In genomic region chr2:150904936-150905450, GRCm38 (mm10) we compare ENCODE assay signal across 8 mouse cellular contexts. TPM values are rescaled to one million over a fixed set of nuclear protein-coding genes. Genes with fewer than 3 reads are reported as not detected.
DNase-seq lines count a peak whose midpoint lies in the region; ATAC-seq and TF ChIP-seq lines count a peak whose summit lies in the region.

Gins1 (plus strand) TSS chr2:150905400.

- peak; percentile 14 for TF ChIP-seq CTCF in lung, postnatal 0 days (IDR thresholded peaks at IDR 0.05)
- TF ChIP-seq CTCF in olfactory bulb, adult 2 months (IDR thresholded peaks at IDR 0.05; ENCODE audit: insufficient read depth, low read depth, low read length): no peak

- H3K36me3 ChIP-seq in lung, postnatal 0 days (ENCODE audit: insufficient read depth, low read length): no peaks in the 10 kb centered on the region
- H3K36me3 ChIP-seq in erythroblast, embryonic 14.5 days (ENCODE audit: control insufficient read depth): peaks cover 3% of the 10 kb centered on the region
- H3K36me3 ChIP-seq in limb, embryonic 13.5 days: peaks cover 6% of the 10 kb centered on the region

- H3K9me3 ChIP-seq in lung, postnatal 0 days (ENCODE audit: low read length): no peaks in the 10 kb centered on the region
- no peaks in the 10 kb centered on the region for H3K9me3 ChIP-seq in erythroblast, embryonic 14.5 days (ENCODE audit: control insufficient read depth, low read length)
- H3K9me3 ChIP-seq in limb, embryonic 13.5 days: no peaks in the 10 kb centered on the region

- H3K27ac ChIP-seq in lung, postnatal 0 days (ENCODE audit: low read length): peak within 1 kb of the TSS; percentile 94
- peak within 1 kb of the TSS; percentile 89 for H3K27ac ChIP-seq in limb, embryonic 13.5 days
- H3K27ac ChIP-seq in olfactory bulb, adult 2 months (ENCODE audit: insufficient read depth, low read depth, low read length): peak within 1 kb of the TSS; percentile 81

- 37% methylated on average over 9 of the region's 9 CpGs for WGBS in lung, postnatal 0 days
- WGBS in limb, embryonic 13.5 days: 40% methylated on average over 9 of the region's 9 CpGs
- 35% methylated on average over 9 of the region's 9 CpGs for WGBS in olfactory bulb, adult 2 months

- no peaks in the 10 kb centered on the region for H3K27me3 ChIP-seq in lung, postnatal 0 days (replicated peaks; ENCODE audit: insufficient read depth, low read length)
- H3K27me3 ChIP-seq in erythroblast, embryonic 14.5 days (ENCODE audit: control insufficient read depth): no peaks in the 10 kb centered on the region
- no peaks in the 10 kb centered on the region for H3K27me3 ChIP-seq in limb, embryonic 13.5 days

- H3K9ac ChIP-seq in lung, postnatal 0 days (replicated peaks; ENCODE audit: low read depth): peak within 1 kb of the TSS; percentile 78
- H3K9ac ChIP-seq in limb, embryonic 13.5 days: peak within 1 kb of the TSS; percentile 94

- TF ChIP-seq EP300 in lung, postnatal 0 days (IDR thresholded peaks at IDR 0.05): no peak

- ATAC-seq in lung, postnatal 0 days: no peak; the same call in 1 of the 2 replicates
- ATAC-seq in limb, embryonic 13.5 days (ENCODE audit: low FRiP score, low read depth): no peak

- no peak for TF ChIP-seq POLR2A in olfactory bulb, adult 2 months (IDR thresholded peaks at IDR 0.05; ENCODE audit: insufficient read depth, low read depth, low read length)

- H3K4me3 ChIP-seq in lung, postnatal 0 days (ENCODE audit: low read depth, low read length): peak within 1 kb of the TSS; percentile 81
- H3K4me3 ChIP-seq in erythroblast, embryonic 14.5 days (replicated peaks): peak within 1 kb of the TSS; percentile 88
- peak within 1 kb of the TSS; percentile 92 for H3K4me3 ChIP-seq in limb, embryonic 13.5 days
- H3K4me3 ChIP-seq in olfactory bulb, adult 2 months (ENCODE audit: insufficient read depth, low read depth, low read length): peak within 1 kb of the TSS; percentile 92

- DNase-seq in lung, postnatal 0 days (ENCODE audit: low spot score): no peak
- DNase-seq in lung, postnatal 10 days: no peak
- DNase-seq in layer of hippocampus, adult 9-11 months: no peak
- no peak for DNase-seq in embryo, embryonic 11 days
- DNase-seq in embryo, embryonic 10 days (ENCODE audit: low spot score): no peak

- H3K4me1 ChIP-seq in lung, postnatal 0 days (ENCODE audit: insufficient read depth, low read depth, low read length): no peaks in the 10 kb centered on the region; the same call in 1 of the 2 replicates
- peaks cover 42% of the 10 kb centered on the region for H3K4me1 ChIP-seq in erythroblast, embryonic 14.5 days (ENCODE audit: control insufficient read depth)
- H3K4me1 ChIP-seq in limb, embryonic 13.5 days: peaks cover 20% of the 10 kb centered on the region
- H3K4me1 ChIP-seq in olfactory bulb, adult 2 months (ENCODE audit: control insufficient read depth, insufficient read depth, low read length): 0 out of 2 replicates have a peak, but pooled peaks cover 2% of the 10 kb centered on the region

- H3K4me2 ChIP-seq in lung, postnatal 0 days (replicated peaks; ENCODE audit: low read depth, low read length): peak within 1 kb of the TSS; percentile 97
- peak within 1 kb of the TSS; percentile 91 for H3K4me2 ChIP-seq in limb, embryonic 13.5 days (replicated peaks)

RNA-seq across cellular contexts. Expression of gene Gins1, which starts in this region (rescaled TPM):
- polyA plus RNA-seq in lung, postnatal 0 days (2015; fragmentation: Nextera tagmentation; extraction: Ambion mirVana): 4.4 and 6.1 TPM in 2 replicates
- 5.5 and 5.9 TPM in 2 replicates for polyA plus RNA-seq in erythroblast, embryonic 14.5 days (2012)
- polyA plus RNA-seq in limb, embryonic 13.5 days (2015; fragmentation: Nextera tagmentation; extraction: Ambion mirVana): 49.7 and 55.3 TPM in 2 replicates
- not detected in 2 replicates for polyA plus RNA-seq in olfactory bulb, adult 2 months (2012; ENCODE audit: insufficient read depth, insufficient read length, low replicate concordance, missing spikeins)
